Mouse (Mus musculus) hindbrain, embryonic 15.5 days (tissue): ENCODE measurements around the gene Ap1s2. TPM values are rescaled to one million over a fixed set of nuclear protein-coding genes. Genes with fewer than 3 reads are reported as not detected.

Experiments used
- ATAC-seq: fragments of 200-750 bp; cut with Nextera tagmentation; 2 replicates; pipeline ENCODE4 v1.8.0; 2017; ENCODE audit warnings: low read depth, moderate number of reproducible peaks, moderate TSS enrichment; ENCODE audit not compliant: low FRiP score
- H3K27ac ChIP-seq: fragments of 300-500 bp; sonication (generic); replicated peaks from 2 replicates; pipeline ENCODE4 v1.5.1; 2015; ENCODE audit warnings: mild to moderate bottlenecking, inconsistent platforms
- H3K27me3 ChIP-seq: fragments of 300-500 bp; sonication (generic); 2 replicates; pipeline ENCODE4 v1.6.1; 2015; ENCODE audit warnings: control low read depth, inconsistent platforms
- H3K36me3 ChIP-seq: fragments of 300-500 bp; sonication (generic); 2 replicates; pipeline ENCODE4 v1.6.1; 2015; ENCODE audit warnings: control low read depth, inconsistent platforms
- H3K4me1 ChIP-seq: fragments of 300-500 bp; sonication (generic); replicated peaks from 2 replicates; pipeline ENCODE4 v1.6.1; 2015; ENCODE audit warnings: control low read depth, inconsistent platforms
- H3K4me2 ChIP-seq: fragments of 300-500 bp; sonication (generic); 2 replicates; pipeline ENCODE4 v1.6.1; 2015; ENCODE audit warnings: moderate library complexity, mild to moderate bottlenecking, inconsistent platforms
- H3K4me3 ChIP-seq: fragments of 300-500 bp; sonication (generic); 2 replicates; pipeline ENCODE4 v1.5.1; 2015; ENCODE audit warnings: mild to moderate bottlenecking, inconsistent platforms
- H3K9ac ChIP-seq: fragments of 300-500 bp; sonication (generic); 2 replicates; pipeline ENCODE4 v1.6.1; 2015; ENCODE audit warnings: inconsistent platforms
- H3K9me3 ChIP-seq: fragments of 300-500 bp; sonication (generic); 2 replicates; pipeline ENCODE4 v1.6.1; 2016; ENCODE audit warnings: control low read depth, inconsistent platforms
- WGBS: fragments of 180-500 bp; shearing (Covaris S2); methylation state at CpG from one replicate; pipeline ENCODE4 v1.1.7; 2015; 5-methylcytosine and 5-hydroxymethylcytosine counted together
- polyA plus RNA-seq: library from polyadenylated mRNA; unstranded; fragments of >200 nt; fragmentation: Nextera tagmentation; extraction: Ambion mirVana; gene quantifications from 2 replicates; pipeline ENCODE4 v1.2.1, GENCODE M21; 2015

Ap1s2 gene
- 120 and 123 TPM in 2 replicates for polyA plus RNA-seq

GRCm38 (mm10) chrX:163908337-163909250 lies at the start of gene Ap1s2:
Gene Ap1s2, plus strand, starts transcription at chrX:163909017.
- ATAC-seq = peak; percentile 100
- no peaks in the 10 kb centered on the region for H3K9me3 ChIP-seq
- H3K4me1 ChIP-seq = no peaks in the 10 kb centered on the region
- WGBS = 20% methylated on average over 77 of the region's 80 CpGs
- H3K27me3 ChIP-seq = no peaks in the 10 kb centered on the region
- peak within 1 kb of the TSS; percentile 54 for H3K4me2 ChIP-seq
- H3K27ac ChIP-seq = peak within 1 kb of the TSS; percentile 92
- H3K36me3 ChIP-seq = no peaks in the 10 kb centered on the region
- H3K9ac ChIP-seq = peak within 1 kb of the TSS; percentile 66
- H3K4me3 ChIP-seq = peak within 1 kb of the TSS; percentile 70

GRCm38 (mm10) chrX:163867711-163868379 lies 41.0 kb upstream of the Ap1s2 start:
- Histone ChIP-seq H3K27me3 (no peaks in the 10 kb centered on the region), H3K4me2 (no peak overlapping the region), H3K4me1 (no peaks in the 10 kb centered on the region), H3K9ac (no peak overlapping the region), H3K4me3 (no peak overlapping the region), H3K9me3 (no peaks in the 10 kb centered on the region), H3K36me3 (no peaks in the 10 kb centered on the region), H3K27ac (no peak overlapping the region)
- no peak for ATAC-seq
- 47% methylated on average over 5 of the region's 5 CpGs for WGBS

GRCm38 (mm10) chrX:163868659-163869278 lies 40.0 kb upstream of the Ap1s2 start:
- Histone ChIP-seq H3K27me3 (no peaks in the 10 kb centered on the region), H3K9ac (no peak overlapping the region), H3K4me3 (no peak overlapping the region), H3K36me3 (no peaks in the 10 kb centered on the region), H3K4me2 (no peak overlapping the region), H3K4me1 (no peaks in the 10 kb centered on the region), H3K27ac (no peak overlapping the region), H3K9me3 (no peaks in the 10 kb centered on the region)
- no peak for ATAC-seq
- WGBS = 75% methylated on average over 11 of the region's 11 CpGs

GRCm38 (mm10) chrX:163875932-163876331 lies 32.9 kb upstream of the Ap1s2 start:
- H3K9me3 ChIP-seq = no peaks in the 10 kb centered on the region
- H3K4me3 ChIP-seq = no peak overlapping the region
- no peaks in the 10 kb centered on the region for H3K36me3 ChIP-seq
- H3K4me1 ChIP-seq = no peaks in the 10 kb centered on the region
- peaks cover 4% of the 10 kb centered on the region; the same call in 1 of the 2 replicates for H3K27me3 ChIP-seq
- no peak overlapping the region for H3K9ac ChIP-seq
- ATAC-seq = no peak
- H3K4me2 ChIP-seq = no peak overlapping the region
- 82% methylated on average over 3 of the region's 3 CpGs for WGBS
- no peak overlapping the region for H3K27ac ChIP-seq

- WGBS = 66% methylated on average over 4 of the region's 4 CpGs
Measured at GRCm38 (mm10) chrX:163876636-163877035, 32.2 kb upstream of the Ap1s2 start.

DNA sequence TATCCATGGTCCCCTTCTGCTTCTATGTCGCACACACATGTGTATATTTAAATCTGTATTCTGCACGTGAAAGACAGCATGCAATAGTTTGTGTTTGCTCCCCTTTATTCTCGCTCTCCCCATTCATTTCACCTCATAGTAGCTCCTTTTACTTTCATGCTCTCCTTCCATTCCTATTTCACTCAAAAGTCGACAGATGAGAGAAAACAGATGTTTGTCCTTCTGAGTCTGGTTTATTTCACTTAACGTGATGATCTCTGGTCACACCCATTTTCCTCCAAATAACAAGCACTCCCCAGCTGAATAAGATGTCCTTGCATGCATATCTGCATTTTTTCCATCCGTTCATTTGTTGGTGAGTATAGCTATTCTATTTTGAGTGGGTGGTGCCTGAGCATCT lies 29.8 kb upstream of the Ap1s2 start:
- Histone ChIP-seq H3K27ac (no peak overlapping the region), H3K4me3 (no peak overlapping the region), H3K9ac (no peak overlapping the region), H3K4me1 (no peaks in the 10 kb centered on the region), H3K4me2 (no peak overlapping the region), H3K36me3 (no peaks in the 10 kb centered on the region), H3K9me3 (no peaks in the 10 kb centered on the region), H3K27me3 (peaks cover 4% of the 10 kb centered on the region; the same call in 1 of the 2 replicates)
- ATAC-seq = no peak
- 81% methylated on average over 6 of the region's 6 CpGs for WGBS

More at GRCm38 (mm10) chrX:163876636-163877035, 32.2 kb upstream of the Ap1s2 start:
- ATAC-seq = no peak
- H3K9ac ChIP-seq = no peak overlapping the region
- peaks cover 4% of the 10 kb centered on the region; the same call in 1 of the 2 replicates for H3K27me3 ChIP-seq
- H3K4me3 ChIP-seq = no peak overlapping the region
- no peaks in the 10 kb centered on the region for H3K9me3 ChIP-seq
- no peak overlapping the region for H3K4me2 ChIP-seq
- no peak overlapping the region for H3K27ac ChIP-seq
- H3K36me3 ChIP-seq = no peaks in the 10 kb centered on the region
- no peaks in the 10 kb centered on the region for H3K4me1 ChIP-seq

DNA sequence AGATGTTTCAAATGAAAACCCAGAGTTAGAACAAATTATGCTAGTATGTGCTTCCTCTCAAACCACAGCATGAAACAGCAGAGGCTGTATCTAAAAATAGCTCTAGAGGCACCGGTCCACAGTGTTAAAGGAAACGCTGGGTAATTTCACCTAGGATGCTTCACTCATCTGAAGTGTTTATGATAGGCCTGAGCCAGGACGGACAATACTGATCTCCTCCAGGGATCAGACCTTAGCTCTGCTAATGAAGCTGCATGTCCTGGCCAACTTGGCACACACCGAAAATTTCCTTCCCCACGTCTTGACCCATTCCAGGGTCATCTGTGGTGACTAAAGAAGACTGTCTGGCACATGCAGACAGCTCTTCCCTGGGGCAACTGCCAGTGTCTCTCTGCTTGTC lies 29.4 kb upstream of the Ap1s2 start:
- peaks cover 4% of the 10 kb centered on the region; the same call in 1 of the 2 replicates for H3K27me3 ChIP-seq
- 67% methylated on average over 5 of the region's 5 CpGs for WGBS
- no peak for ATAC-seq
- no peak overlapping the region for H3K4me2 ChIP-seq
- H3K4me1 ChIP-seq = no peaks in the 10 kb centered on the region
- H3K36me3 ChIP-seq = no peaks in the 10 kb centered on the region
- H3K9ac ChIP-seq = no peak overlapping the region
- H3K4me3 ChIP-seq = no peak overlapping the region
- no peaks in the 10 kb centered on the region for H3K9me3 ChIP-seq
- H3K27ac ChIP-seq = no peak overlapping the region

DNA sequence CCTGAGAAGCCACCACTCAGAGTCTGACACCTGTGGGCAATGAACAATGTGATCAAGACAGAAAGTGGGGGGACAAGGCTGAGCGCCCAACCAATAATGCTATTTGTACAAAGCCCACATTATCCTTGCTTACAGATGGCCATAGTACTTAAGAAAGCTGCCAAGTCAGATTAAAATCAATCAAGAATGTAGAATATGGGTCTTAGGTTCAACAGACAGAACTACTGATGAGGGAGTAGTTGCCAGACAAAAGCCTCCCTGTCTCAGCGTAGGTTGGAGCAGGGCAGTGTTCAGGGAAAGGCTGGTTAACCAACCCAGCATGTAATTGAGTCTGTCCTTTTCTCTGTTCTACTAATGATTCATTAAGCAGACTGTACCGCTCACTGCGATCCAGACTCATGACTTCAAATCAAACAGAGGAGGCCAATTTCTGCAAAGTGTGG lies 23.3 kb upstream of the Ap1s2 start:
- no peak overlapping the region for H3K27ac ChIP-seq
- ATAC-seq = peak; percentile 68; the same call in 1 of the 2 replicates
- no peak overlapping the region for H3K4me2 ChIP-seq
- no peaks in the 10 kb centered on the region for H3K27me3 ChIP-seq
- no peak overlapping the region for H3K4me3 ChIP-seq
- 50% methylated on average over 4 of the region's 4 CpGs for WGBS
- H3K36me3 ChIP-seq = no peaks in the 10 kb centered on the region
- no peaks in the 10 kb centered on the region for H3K9me3 ChIP-seq
- no peaks in the 10 kb centered on the region for H3K4me1 ChIP-seq
- no peak overlapping the region for H3K9ac ChIP-seq

DNA sequence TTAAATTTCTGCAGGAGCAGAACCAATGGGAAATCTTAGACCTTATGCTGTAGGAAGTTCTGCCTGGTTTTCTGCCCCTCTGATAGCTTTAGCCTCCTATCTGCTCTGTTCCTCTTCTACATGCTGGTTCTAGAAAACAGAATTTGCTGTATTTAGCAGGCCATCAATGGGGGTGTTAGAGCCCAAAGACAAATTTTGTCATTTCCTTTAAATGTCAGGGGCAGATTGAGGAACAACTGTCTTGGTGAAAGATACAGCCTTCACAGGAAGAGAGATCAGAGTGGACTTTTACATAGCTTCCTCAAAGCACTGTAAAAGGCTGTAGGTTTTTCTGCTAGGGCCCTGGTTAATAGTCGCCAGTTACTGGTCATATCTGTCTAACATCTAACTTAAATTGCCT lies 11.5 kb upstream of the Ap1s2 start:
- H3K4me2 ChIP-seq = no peak overlapping the region
- no peaks in the 10 kb centered on the region for H3K4me1 ChIP-seq
- no peak for ATAC-seq
- no peaks in the 10 kb centered on the region for H3K9me3 ChIP-seq
- no peak overlapping the region for H3K4me3 ChIP-seq
- no peak overlapping the region for H3K9ac ChIP-seq
- WGBS = 100% methylated on average over 1 of the region's 1 CpGs
- no peak overlapping the region for H3K27ac ChIP-seq
- no peaks in the 10 kb centered on the region for H3K36me3 ChIP-seq
- H3K27me3 ChIP-seq = no peaks in the 10 kb centered on the region

- no peak overlapping the region for H3K27ac ChIP-seq
- no peak overlapping the region for H3K4me2 ChIP-seq
- WGBS = 60% methylated on average over 5 of the region's 5 CpGs
- no peaks in the 10 kb centered on the region for H3K4me1 ChIP-seq
- no peak for ATAC-seq
- H3K9me3 ChIP-seq = no peaks in the 10 kb centered on the region
- H3K4me3 ChIP-seq = no peak overlapping the region
- H3K27me3 ChIP-seq = no peaks in the 10 kb centered on the region
- H3K9ac ChIP-seq = no peak overlapping the region
- H3K36me3 ChIP-seq = no peaks in the 10 kb centered on the region
Measured at GRCm38 (mm10) chrX:163899431-163900020, 9.3 kb upstream of the Ap1s2 start.

DNA sequence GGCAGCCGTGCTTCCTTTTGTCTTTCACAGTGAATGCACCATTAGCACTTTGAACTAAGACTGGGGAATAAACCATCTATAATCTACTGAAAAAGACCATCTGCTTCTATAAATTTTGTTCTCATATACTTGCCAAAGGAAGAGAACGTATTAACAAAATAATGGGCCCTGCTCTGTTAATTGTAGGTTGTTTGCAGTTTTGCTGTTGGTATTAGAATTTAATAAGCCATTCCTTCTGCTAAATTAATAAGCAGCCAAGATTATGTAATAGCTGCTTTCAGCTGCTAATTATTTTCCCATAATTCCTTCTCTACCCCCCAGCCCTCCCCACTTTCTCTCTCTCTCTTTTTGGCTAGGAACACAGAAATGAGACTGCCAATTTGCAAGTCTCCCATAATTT lies 2.0 kb upstream of the Ap1s2 start:
- WGBS = 65% methylated on average over 2 of the region's 2 CpGs
- Histone ChIP-seq H3K27me3 (no peaks in the 10 kb centered on the region), H3K4me2 (no peak overlapping the region), H3K4me3 (no peak overlapping the region), H3K9ac (no peak overlapping the region), H3K9me3 (no peaks in the 10 kb centered on the region), H3K36me3 (no peaks in the 10 kb centered on the region), H3K4me1 (no peaks in the 10 kb centered on the region), H3K27ac (no peak overlapping the region)
- ATAC-seq = no peak
